Mouse (Mus musculus): ENCODE measurements around the gene Dnah8.

Dnah8 gene

GRCm38 (mm10) chr17:30821115-30821514, 197.0 kb downstream of the Dnah8 start:
- DNase-seq (ENCODE audit: low spot score), result no peak

- no peak for DNase-seq (ENCODE audit: low spot score)
Measured at GRCm38 (mm10) chr17:30824473-30824872, 200.3 kb downstream of the Dnah8 start.

DNA sequence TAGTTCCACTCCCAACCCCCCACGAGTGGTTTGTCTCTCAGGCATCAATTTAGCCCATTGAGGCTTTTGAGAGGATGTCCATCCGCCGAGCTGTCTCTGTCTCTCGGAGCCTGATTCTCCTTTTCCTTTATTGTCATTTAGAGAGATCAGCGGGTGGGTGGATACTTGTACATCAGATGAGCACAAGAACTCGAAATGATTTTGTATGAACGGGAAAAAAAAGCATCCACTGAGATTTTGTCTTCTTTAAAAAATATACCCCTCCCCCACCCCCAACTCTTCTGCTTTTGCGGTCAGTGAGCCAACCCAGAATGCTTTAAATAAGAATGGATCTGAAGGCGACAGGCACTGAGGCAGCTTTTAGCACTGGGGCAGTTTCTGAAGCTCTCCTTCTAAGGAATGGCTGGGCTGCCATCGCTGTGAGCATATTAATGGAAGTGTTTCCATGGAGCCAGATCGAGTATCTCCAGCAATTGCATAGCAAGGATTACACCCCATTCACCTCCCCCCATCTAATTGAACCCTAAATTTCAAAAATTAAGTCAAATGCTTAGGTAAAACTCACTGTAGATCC, 201.7 kb downstream of the Dnah8 start:
- peak; percentile 49 for DNase-seq (ENCODE audit: low spot score)

DNA sequence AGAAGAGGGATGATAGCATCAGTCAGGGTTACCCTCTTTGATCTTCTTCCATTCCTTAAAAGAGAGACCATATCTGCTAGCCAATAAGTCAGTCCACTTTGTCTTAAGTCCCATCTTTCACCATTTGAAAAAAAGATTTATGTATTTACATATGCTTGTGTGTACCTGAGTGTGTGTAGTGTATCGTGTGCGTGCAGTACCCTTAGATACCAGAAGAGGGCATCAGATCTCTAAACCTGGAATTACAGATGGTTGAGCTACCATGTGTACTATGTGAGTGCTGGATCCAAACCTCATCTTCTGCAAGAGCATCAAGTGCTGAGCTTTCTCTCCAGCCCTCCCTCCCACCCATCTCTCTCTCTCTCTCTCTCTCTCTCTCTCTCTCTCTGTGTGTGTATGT, 207.0 kb downstream of the Dnah8 start:
- DNase-seq (ENCODE audit: low spot score), result no peak

- no peak for DNase-seq (ENCODE audit: low spot score)
Measured at GRCm38 (mm10) chr17:30835419-30835818, 211.3 kb downstream of the Dnah8 start.

GRCm38 (mm10) chr17:30837031-30837430, 212.9 kb downstream of the Dnah8 start:
- no peak for DNase-seq (ENCODE audit: low spot score)

DNA sequence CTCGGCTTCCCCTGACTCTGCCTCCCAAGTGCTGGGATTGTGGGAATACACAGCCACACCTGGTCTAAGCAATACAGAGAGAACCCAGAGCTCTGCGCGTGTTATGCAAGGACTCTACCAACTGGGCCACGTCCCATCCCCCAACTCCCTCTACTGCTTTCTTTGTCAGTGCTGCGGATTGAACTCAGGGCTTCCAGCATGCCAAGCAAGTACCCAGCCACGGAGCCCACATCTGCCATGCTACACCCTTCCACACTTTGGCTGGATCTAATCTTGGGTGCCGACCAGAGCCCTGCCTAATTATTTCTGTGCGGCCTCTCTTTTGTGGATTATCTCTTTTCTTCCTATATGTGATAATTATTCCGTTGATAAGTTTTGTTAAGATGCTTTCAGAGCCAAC, 215.9 kb downstream of the Dnah8 start:
- DNase-seq (ENCODE audit: low spot score), result no peak

DNA sequence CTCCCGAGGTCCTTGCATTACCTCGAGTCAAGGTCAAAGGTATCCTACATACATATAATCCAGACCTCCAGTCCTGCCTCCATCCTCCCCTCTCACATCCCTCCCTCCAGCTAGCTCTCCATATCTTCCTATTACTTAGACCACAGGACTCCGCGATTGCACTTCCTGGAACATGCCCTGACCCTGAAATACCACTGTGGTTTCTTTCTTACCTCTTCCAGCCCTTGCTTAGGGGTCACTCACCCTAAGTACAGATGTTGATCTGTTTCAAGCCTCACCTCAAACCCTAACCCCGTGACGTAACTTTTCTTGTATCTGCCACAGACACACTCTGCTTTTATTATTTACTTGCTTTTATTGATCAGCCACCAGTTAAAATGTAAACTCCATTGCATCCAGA, 218.2 kb downstream of the Dnah8 start:
- no peak for DNase-seq (ENCODE audit: low spot score)

GRCm38 (mm10) chr17:30844321-30844791, 220.2 kb downstream of the Dnah8 start:
- DNase-seq (ENCODE audit: low spot score), result peak; percentile 29

- no peak for DNase-seq (ENCODE audit: low spot score)
Measured at GRCm38 (mm10) chr17:30847498-30847897, 223.3 kb downstream of the Dnah8 start.

- DNase-seq (ENCODE audit: low spot score), result no peak
Measured at GRCm38 (mm10) chr17:30848086-30848485, 223.9 kb downstream of the Dnah8 start.

GRCm38 (mm10) chr17:30848804-30849203, 224.7 kb downstream of the Dnah8 start:
- DNase-seq (ENCODE audit: low spot score), result no peak

GRCm38 (mm10) chr17:30849813-30850212, 225.7 kb downstream of the Dnah8 start:
- DNase-seq (ENCODE audit: low spot score), result no peak

DNA sequence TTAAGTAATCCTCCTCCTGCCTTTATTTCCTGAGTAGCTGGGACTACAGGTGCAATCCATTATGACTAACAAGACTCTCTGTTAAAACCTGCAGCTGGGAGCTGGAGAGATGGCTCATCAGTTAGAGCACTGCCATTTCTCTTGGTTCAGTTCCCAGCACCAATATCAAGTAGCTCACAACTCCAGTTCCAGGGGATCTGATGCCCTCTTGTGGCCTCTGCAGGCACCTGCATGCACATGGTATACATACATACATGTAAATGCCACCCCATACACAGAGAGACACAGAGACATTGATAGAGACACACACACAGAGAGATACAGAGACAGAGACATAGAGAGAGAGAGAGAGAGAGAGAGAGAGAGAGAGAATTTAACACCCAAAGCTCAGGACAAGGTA, 228.2 kb downstream of the Dnah8 start:
- DNase-seq (ENCODE audit: low spot score), result no peak

GRCm38 (mm10) chr17:30857347-30857746, 233.2 kb downstream of the Dnah8 start:
- DNase-seq (ENCODE audit: low spot score), result no peak

DNA sequence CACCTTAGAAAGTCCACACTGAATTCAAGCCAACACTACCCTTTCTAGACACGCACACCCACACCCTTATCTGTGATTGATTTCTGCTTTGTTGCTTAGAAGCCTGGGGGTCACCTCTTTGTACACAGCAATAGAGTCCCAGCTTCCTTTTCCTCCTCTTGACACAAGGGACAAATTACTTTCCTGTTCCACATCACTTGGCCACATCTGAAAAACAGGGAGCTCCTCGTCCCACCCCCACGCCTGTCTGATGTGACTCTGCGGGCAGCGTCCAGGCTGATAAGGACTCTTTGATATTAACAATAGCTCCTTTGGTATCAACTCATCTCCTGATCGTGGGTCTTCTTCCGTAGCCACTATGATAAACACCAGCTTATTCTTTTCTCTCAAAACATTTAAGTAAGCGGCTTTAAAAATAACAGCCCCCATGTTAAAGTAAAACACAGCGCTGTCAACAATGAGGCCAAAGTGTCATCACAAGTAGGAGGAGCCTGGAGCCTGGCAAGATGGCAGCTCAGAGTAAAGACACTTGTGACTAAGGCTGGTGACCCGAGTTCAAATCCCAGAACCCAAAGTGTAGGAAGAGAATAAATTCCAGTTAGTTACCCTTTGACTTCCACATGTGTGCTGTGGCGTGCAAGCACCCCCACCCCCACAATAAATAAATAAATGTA, 234.6 kb downstream of the Dnah8 start:
- no peak for DNase-seq (ENCODE audit: low spot score)

DNA sequence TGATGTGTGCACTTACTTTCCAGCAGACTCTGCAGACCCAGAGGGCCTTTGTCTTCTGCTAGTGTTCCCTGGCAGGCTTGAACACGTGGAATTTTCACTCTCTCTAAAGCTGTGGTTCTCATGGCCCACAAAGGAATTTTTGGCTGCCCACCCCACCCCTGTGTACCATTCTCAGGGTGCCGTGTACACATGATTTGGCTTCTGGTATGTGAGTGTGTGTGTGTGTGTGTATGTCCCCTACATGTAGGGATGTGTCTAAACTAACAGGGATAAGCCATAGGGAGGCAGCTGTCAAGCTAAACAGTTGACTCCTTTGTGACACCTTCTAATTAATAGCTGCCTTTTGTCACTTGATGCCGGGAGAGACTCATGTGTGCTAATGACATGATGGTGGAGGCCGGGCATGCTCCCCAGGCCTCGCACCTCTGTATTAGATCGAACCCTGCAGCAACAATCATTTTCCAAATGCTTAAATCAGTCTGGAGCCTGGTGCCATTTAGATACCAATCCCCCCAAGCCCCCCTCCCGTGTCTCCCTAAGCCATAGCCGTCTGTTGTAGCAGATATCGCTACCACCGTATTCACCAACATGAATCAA, 235.9 kb downstream of the Dnah8 start:
- DNase-seq (ENCODE audit: low spot score), result peak; percentile 34

DNA sequence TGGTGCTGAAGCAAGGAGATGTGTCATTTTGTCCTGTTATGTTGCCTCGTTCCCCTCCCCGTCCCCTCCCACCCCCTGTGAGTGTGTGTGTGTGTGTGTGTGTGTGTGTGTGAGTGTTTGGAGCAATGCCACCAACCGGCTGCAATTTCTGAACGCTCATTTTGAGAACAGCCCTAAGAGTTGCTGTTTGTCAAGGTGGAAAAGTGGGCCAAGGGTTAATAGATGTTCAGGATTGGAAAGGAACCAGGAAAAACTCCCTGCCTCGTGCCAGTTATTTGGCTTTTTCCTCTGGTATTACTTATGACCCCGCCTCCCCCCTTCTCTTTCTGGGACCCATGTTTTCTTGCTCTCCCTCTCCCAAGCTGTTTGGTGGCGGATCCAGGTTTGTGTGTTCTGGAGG, 236.5 kb downstream of the Dnah8 start:
- DNase-seq (ENCODE audit: low spot score), result no peak

DNA sequence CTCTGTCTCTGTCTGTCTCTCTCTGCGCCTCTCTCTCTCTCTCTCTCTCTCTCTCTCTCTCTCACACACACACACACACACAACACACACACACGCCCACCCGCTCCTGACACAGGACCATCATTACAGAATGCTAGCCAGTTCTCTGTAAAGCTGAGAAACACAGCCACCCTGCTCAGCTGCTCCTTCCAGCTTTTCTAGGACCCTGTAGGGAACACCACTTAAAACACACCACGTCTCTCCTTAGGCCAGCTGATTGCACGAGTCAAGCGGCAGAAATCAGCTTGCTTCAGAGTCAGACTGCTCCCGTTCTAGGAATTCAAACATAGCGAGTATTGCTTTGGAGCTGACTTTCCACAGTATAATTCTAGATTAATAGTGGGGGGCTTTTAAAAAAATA, 242.1 kb downstream of the Dnah8 start:
- DNase-seq (ENCODE audit: low spot score), result no peak

GRCm38 (mm10) chr17:30866966-30867365, 242.8 kb downstream of the Dnah8 start:
- no peak for DNase-seq (ENCODE audit: low spot score)

DNA sequence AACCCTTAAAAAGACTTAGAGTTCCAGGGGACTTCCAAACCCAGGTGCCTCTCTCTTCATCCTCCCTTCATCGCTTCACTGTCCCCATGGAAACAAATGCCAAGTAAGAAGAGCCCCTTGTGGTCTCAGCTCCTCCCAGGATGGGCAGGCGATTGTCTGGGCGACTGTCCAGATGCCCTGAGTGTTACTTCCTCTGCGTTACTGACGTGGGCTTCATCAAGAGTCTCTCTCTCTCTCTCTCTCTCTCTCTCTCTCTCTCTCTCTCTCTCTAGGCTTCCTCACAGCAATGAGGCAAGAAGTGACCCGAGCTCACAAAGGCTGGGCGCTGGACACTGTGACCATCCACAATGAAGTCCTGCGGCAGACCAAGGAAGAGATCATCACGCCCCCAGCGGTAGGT, 246.9 kb downstream of the Dnah8 start:
- no peak for DNase-seq (ENCODE audit: low spot score)

GRCm38 (mm10) chr17:30874276-30874675, 250.1 kb downstream of the Dnah8 start:
- no peak for DNase-seq (ENCODE audit: low spot score)

DNA sequence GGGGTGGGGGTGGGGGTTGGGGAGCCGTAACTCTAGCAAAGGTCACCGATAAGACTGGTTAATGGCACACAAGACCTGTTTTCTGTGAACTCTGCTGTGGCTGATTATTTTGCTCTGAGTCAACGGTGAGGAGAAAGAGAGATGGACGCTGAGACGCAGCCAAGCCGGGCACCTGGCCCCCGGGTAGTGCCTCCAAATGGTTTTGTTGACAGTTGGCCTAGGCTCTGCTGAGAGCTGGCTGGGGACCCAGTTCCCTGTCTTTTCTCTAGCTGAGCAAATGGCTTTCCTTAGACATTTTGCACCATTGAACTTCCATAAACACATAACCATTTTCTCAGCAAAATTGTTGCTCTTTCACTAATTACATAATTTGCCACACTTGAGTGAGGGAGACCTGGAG, 253.3 kb downstream of the Dnah8 start:
- DNase-seq (ENCODE audit: low spot score), result no peak

- DNase-seq (ENCODE audit: low spot score), result no peak
Measured at GRCm38 (mm10) chr17:30878626-30879025, 254.5 kb downstream of the Dnah8 start.
